ENCODE assay signal across 17 mouse cellular contexts in the genomic region with DNA sequence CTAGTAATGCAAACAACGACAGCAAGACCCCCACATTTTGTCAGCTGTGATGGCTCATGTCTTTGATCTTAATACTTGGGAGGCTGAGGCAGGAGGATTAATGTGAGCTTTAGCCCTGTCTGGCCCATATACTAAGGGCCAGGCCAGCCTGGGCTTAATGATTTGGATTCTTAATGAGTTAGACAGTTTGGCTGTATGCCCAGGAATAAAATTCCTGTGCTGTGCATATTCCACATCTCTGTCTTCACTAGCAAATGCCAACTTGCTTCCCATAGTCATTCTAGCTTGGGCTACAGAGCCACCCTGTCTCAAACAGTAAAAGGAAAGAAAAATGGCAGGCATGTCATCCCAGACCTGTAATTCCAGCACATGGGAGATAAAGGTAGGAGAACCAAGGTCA.
A peak's percentile ranks its signal among the peaks of the same experiment; 100 is the strongest.
DNase-seq lines count a peak whose midpoint lies in the region; ATAC-seq lines count a peak whose summit lies in the region.
"Had no signal": no experiment of that assay in that cellular context is flagged by ENCODE, and none has a peak within 500 bp of the region (broad histone marks: within the 10 kb centered on the region; RNA-seq: fewer than 3 reads in every experiment).

No protein-coding gene starts in this region.

- no peak for ATAC-seq in cerebellum, adult (ENCODE audit: insufficient number of reproducible peaks, low FRiP score, low TSS enrichment)
- ATAC-seq: activated CD4-positive, CD25-positive, alpha-beta regulatory T cell, adult 4 months; forebrain, embryonic 16.5 days; Patski had no signal

- peak; percentile 16 for DNase-seq in cerebellum, adult 8-10 months
- DNase-seq in kidney, postnatal 14 days: peak; percentile 17
- DNase-seq in kidney, adult 18-20 months: no peak
- peak; percentile 30 for DNase-seq in retina, postnatal 1 day
- DNase-seq in retina, embryonic 14.5 days (ENCODE audit: low spot score): no peak
- no peak for DNase-seq in testis, postnatal 14 days (ENCODE audit: low spot score)
- DNase-seq: adrenal gland, postnatal 14 days; cerebellum, adult 9-10 months; cerebellum, postnatal 25 days; gastrocnemius, postnatal 10 days; heart, adult 18-20 months; heart, postnatal 10 days; heart, postnatal 4 days had no signal

Comparison
In these comparisons a context has a peak if more than half of its experiments do, and no peak if none do; other contexts are left out.
1. DNase-seq: peak in cerebellum, adult 8-10 months (single experiment), kidney, postnatal 14 days (single experiment) and retina, postnatal 1 day (single experiment); none in kidney, adult 18-20 months (single experiment), retina, embryonic 14.5 days (single experiment) and testis, postnatal 14 days (single experiment).